Mouse (Mus musculus) left cerebral cortex, adult 18-20 months (tissue): ENCODE results near the gene Taf8. TPM values are rescaled to one million over a fixed set of nuclear protein-coding genes. Genes with fewer than 3 reads are reported as not detected.
A peak's percentile ranks its signal among the peaks of the same experiment; 100 is the strongest.

Source experiments
- DNase-seq, 2 experiments: peaks; one replicate each; pipeline ENCODE4 v3.0.0; 2021 to 2022; ENCODE audit warnings: low spot score in 2 of 2, mixed read lengths in 1 of 2
- total RNA-seq, 2 experiments: library from RNA; stranded (reverse); gene quantifications; 2 replicates each; pipeline ENCODE4 v1.2.3; 2021

The Taf8 gene
- total RNA-seq, 2 experiments from 2014 or later, result 16.8 to 19.1 TPM

DNA sequence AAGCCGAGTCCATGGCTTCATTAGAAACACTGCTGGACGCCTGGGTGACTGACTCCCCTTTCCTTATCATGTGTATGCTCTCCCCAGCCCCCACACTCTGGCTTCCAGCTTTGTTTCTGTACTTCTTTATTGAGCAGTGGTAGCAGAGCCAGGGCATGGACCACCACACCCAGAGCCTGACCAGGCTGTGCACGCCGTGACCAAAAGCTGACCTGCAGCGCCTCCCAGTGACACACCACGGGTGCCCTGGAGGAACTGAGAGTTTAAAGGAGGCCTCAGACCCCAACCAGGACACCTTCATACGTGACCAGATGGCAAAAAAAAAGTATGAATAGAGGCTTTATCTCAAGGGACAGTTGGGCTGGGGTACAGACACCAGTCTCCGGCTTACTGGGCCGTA is 11.3 kb downstream of the Taf8 start:
- DNase-seq, result no peak

DNA sequence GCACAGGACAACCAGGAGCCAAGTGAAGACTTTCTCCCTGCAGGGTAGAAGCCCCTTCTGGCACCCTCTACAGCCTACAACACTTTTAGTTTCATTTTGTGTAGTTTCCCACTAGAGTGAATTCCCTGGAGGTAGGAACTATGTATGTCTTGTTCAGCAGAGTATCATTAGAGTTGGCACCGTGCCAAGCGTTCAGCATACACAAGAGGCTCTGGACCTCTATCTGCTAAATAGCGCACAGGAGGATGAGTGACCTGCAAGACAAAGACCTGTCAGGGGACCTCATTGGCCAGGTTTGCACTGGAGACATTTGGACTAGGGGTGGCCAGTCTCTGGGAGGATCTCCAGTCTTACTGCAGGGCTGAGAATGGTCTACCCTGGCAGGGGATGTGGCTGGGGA is 16.3 kb downstream of the Taf8 start:
- DNase-seq, result no peak

DNA sequence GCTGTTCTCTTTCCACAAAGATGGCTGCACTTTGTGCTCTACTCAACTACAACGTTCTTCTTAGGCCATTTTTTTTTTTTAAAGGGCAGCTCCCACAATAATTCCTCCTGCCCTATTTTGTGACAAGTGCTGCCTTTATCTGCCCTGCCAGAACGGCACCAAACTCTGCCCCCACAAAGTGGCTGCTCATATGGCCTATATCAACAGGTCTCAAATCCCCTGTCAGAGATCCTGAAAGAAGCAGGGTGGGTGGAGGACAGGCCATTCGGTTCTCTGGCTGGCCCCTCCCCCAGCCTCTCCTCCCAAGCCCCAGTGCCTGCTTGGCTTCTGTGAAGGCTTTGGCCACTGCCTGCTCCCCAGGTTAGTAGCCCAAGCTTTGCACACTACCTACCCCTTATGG is 17.1 kb downstream of the Taf8 start:
- DNase-seq, result no peak

DNA sequence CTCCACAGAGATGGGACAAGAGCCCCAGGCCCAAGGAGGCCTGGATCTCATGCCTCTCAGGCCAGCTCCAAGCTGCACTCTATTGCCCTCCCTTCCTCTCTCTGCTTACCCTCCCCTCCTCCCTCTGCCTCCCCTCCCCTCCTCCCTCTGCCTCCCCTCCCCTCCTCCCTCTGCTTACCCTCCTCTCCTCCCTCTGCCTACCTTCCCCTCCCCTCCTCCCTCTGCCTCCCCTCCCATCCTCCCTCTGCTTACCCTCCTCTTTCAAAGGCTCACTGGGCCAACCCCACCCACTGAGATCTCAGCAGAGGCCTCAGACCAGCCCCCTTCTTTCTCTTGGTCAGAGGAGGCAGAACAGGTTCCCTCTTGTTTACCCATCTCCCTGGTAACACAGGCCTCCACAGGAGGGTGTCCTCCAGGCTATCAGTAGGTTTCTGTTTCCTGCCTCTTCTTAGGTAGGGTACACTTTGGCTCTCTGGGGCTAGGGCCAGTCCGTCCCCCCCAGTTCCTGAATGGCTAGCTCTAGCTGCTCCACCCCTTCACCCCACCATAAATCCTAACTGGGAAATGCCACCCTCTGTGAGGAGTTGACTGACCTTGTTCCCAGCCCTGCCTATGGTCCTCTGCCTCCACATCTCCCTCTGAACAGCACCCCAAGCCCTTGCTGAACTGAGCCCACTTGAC is 17.7 kb downstream of the Taf8 start:
- DNase-seq, result no peak

DNA sequence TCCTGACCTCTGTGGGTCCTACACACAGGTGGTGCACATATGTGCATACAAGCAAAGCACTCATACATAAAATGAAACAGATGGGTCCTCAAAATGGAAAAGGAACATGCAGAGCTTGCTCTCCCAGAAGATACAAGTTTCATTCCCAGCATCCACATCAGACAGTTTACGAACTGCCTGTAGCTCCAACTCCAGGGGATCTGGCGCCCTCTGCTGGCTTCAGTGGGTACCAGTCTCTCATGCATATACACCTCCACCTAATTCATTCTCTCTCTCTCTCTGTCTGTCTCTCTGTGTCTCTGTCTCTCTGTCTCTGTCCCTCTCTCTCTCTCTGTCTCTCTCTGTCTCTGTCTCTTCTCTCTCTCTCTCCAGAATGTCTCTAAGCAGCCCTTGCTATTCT is 19.7 kb downstream of the Taf8 start:
- DNase-seq, result peak; percentile 42 to 52

DNA sequence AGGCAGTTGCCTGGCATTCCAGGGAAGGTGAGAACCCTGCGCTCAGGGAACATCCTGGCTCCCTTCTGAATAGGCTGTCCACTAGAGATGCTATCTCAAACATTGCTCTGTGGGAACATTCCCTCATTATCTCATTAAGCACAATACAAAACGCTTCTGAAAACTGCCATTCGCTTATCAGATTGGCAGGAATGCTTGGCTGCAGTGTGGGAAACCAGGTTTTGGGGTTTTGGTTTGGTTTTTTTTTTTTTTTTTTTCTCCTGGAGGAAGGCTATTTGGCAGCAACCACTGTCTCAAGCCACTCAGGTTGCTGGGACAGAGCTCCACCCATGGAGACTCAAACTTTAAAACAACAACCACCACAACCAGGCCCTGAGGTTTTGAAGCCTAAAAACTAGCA is 22.2 kb downstream of the Taf8 start:
- no peak for DNase-seq

DNA sequence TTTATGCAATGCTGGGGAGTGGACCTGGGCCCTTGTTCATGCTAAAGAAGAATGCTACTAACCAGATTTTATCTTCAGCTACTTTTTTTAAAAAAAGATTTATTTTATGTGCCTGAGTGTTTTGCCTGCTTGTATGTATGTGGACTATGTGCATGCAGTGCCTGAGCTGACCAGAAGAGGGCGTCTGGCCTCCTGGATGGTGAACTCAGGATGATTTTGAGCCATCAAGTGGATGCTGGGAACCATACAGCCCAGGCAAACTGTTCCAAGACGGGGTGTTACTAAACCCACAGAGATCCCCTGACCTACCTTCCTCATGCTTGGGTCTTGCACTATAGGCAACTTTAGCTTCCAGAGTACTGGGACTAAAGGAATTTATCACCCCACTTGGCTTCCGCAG is 26.4 kb downstream of the Taf8 start:
- DNase-seq, result no peak

DNA sequence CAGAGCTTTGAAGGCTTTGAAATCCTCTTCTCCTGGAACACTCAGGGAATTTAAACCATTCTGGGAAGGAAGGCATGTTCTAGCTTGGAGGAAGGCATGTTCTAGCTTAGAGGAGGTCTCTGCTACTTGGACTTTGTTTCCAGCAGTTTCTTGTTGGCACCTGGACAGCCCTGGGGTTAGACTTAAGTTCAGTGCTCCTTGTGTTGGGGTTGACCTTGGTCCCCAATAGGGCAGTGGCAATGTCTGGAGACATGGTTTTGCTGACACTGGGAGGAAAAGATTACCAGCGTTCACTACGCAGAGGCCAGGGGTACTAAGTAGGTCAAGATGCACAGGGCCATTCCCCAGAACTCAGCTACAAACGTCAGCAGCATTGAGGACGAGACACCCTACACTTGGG is 26.9 kb downstream of the Taf8 start:
- no peak for DNase-seq

DNA sequence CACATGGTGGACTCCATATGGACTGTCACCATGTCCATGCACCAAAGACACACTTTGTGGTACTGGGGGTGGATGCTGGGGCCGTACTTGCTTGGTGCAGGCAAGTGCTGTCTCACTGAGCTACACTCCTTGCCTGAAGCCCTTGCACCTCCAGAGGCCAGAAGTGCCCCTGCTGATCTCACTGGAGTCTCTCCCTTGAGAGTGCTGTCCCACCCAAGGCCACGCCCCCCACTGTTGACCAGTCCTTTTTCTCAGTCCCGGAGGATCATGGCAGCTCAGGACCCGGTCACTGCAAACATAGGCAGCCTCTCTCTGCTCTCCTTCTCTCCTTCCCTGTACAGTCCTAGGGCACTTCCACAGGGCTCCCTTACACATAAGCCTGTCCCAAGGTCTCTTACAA is 27.8 kb downstream of the Taf8 start:
- no peak for DNase-seq

DNA sequence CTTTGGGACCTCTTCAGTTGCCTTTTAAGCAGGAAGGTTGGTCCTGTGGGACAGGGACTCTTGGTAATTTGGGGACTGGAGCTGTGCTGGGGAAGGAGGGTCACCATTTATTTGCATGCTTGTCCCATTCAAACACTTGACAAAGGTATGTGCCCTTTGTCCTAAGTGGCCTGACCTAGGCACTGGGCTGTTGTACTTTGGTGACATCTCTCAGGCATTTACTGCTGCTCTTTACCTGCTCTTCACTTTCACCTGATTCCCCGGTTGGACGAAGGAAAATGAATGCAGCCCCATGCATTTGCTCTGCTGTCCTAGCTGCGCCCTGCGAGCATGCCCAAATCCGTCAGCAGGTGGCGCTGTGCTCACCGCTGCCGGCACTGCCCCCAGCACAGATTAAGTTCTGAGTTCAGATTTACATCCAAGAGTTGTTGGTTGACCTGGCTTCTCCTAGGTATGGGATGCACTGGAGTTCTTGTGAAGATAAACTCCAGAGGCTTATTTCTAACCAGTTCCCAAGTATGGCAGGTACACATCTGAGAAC is 28.6 kb downstream of the Taf8 start:
- peak; percentile 37 to 54 for DNase-seq

DNA sequence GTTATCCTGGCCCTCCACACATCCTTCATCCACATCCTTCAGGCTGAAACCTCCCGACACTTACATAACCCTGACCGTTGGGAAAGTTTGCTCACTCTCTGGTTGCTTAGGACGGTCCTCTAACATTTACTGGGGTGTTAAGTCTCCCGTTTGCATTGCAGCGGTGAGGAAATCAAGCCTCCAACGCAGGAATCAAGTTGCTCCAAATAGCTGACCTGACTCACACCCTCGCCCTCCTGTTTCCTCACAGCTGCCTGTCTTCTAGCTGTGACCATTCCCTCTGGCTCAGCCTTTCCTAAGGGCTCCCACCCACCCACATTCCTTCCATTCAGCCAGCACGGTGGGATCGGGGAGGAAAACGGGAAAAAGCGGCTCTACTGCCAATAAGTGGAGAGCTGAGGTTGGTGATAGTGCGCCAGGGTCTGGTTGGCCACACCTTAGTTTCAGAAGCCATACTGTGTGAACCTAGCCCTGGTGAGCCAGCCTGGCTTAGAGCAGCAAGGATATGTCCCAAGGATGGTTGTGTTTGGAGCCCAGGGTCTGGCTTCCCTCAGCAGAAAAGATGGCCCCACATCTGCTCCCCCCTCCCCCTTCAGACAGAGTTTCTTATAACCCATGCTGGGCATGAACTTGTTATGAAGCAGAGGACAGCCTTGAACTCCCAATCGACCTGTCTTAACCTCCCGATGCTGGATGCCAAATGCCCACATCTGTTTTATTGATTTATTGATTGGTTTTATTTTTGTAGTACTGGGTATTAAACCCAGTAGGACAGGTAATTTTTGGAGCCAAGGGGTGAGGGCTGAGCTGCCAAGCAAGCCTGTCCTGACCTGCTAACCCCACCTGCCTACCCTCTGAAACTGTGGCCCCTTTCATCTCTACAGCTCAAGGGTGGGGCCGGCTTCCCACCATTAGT is 29.4 kb downstream of the Taf8 start:
- DNase-seq, result peak in 1 of 2 experiments; percentile 14

DNA sequence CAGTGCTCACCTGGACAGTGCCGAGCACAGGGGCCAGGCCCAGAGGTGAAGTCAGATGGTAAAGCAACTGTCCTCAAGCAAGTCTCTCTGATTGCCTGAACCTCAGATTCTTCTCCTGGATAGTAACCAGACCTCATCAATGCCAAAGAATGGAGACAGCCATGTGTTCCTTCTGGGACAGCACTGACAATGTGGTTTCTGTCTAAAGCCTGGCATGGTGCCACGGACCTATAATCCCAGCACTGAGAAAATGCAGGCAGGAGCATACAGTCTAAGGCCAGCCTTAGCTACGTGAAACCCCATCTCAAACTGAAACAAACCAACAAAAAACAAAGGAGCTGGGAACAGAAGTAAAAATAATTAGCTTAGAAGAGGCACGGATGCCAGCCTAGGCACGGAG is 31.4 kb downstream of the Taf8 start:
- DNase-seq, result no peak

DNA sequence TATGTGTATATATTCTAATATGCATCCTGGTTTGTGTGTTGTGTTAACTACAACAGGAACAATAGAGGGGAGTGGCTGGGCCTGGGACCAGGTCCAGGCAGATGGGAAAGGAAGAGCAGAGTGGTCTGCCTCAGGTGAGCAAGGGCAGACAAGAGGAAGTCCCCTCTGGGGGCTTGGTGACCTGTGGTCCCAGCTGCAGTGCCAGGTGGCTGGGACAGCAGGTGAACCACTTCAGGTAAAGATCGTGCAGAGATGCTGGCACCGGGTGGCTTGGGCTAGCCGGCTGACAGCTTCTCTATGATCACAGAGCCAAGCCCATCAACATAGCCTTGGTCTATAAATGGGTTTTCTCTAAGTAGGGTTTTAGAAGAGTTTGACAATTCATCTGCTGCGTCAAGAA is 32.0 kb downstream of the Taf8 start:
- no peak for DNase-seq

DNA sequence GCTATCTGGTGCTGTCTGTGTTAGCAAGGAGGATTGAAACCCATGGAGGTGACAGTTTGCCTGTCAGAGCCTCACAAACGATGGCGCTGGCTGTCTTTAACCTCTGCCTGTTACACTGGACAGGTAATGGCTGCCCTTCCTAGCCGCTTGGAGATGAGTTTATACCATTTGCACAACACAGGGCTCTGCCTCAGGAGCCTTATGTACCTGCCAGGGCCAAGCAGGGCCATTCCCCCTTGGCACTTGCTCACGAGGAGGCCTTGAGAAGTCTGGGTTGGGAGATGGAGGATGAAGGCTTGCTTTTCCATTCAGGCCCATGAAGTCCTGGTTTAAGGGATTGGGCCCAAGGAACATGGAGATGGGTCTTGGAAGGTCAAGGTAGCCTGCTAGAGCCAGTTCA is 32.5 kb downstream of the Taf8 start:
- DNase-seq, result no peak

DNA sequence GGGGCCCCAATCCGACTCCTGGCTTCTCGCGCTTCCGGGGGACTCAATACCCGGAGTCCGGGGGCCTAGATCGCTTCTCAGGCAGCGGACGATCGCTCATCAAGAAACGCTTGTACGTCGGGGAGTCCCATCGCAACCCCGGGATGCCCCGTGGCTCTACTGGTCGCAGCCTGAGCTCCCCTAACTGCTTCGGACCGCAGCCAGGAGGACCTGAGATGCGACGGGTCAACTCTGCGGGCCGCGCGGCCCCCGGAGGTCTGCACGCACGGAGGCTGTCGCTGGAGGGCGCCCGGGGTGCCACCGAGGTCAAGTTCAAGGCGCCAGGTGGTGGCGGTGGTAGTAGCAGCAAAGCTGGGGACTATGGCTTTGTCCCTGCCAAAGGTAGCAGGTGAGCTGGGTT is 33.6 kb downstream of the Taf8 start:
- no peak for DNase-seq

DNA sequence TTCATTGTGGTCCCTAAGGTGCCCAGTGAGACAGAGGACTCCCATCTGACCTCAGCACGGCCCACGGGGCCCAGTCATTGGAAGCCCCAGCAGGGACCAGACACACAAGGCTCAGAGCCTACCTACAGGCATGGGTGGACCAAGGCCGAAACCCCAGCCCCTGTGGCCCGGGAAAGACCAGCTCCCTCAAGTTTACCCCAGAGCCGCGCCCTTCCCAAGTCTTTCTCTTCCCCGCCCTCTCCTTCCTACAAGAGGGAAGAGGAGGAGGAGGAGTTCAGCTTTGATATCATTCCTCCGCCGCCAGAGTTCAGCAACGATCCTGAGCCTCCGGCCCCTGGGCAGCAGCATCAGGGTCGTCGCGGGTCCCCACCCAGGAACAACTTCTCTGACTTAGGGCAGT is 34.0 kb downstream of the Taf8 start:
- DNase-seq, result no peak

DNA sequence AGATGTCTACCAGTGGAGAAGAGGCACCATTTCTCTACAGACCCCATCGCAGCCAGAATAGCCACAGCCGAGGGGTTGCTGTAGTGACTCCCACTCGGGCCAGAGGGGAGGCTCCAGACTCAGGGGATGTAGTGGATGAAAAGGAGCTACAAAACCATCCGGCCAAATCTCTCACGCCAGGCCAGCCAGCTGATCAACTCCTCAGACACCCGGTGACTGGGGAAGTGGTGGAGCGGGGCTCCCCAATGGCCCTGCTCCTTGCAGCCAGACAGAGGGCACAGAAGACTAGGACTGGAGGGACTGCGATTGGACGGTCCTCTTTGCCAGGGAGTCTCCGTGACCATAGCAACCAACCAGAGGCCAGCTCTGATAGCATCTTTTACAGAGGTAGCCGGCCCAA is 34.4 kb downstream of the Taf8 start:
- no peak for DNase-seq

DNA sequence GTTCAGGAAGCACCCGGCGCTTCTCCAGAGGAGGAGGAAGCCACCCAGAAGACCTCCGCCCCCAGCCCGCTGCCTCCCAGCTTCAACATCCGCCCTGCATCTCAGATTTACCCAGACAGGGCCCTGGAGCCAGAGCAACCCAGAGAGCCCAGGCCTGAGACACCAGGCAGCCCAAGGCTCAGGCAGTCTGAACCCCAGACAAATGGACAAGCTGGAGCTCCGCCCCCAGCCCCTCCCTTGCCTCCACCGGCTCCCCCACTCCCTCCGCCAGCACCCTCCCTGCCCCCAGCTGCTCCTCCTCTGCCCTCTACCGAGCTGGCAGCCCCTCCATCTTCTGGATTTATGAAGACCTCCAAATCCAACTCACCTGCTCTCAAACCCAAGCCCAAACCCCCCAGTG is 35.8 kb downstream of the Taf8 start:
- no peak for DNase-seq

DNA sequence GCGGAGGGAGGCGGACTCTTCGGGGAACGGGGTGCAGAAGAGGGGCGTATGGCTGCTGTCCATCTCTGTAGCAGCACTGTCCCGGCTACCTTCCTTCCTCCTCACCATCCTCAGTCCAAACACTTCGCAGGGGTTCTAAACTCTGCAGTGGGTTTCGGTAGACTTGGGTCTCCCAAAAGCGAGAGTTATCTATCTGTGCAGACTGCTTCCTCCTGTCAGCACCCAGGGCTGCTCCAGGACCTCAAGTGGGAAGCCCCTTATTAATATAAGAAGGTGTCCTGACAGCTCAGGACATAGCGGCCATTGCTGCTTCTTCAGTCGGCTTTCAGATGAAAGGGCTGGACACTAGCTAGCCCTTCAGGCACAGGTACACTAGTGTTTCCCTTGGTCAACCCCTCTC is 37.1 kb downstream of the Taf8 start:
- DNase-seq, result no peak

DNA sequence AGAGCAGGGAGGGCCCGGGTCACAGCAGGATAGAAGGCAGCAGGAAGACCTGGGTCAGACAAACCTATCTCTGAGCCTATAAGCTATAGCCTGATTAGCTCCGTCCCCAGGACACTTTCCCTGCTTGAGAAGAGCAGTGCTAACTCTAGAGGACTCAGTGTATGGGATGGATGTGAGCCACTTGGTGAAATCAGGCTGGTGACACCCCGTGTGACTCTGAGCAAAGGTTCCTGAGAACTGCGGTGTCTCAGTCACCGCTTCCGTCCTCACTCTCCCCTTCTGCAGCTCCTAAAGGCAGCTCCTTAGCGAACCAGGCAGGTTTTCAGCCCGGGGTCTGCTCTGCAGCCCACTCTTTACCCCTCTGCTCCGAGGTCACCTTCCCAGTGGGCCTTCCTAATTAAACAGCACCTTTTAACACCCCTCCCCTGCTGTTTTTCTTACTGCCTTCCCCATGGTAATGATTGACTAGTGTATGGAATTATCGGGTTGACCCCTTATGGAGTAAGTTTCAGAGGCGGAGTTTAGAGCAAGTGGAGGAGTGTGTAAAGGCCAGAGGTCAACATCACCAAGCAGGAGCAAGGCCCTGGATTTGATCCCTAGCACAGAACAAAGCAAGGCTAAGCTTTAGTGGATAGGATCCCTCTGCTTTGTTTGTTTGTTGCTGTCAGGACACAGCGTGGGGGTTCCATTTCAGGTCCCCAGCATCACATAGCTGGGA is 37.7 kb downstream of the Taf8 start:
- DNase-seq, result no peak

DNA sequence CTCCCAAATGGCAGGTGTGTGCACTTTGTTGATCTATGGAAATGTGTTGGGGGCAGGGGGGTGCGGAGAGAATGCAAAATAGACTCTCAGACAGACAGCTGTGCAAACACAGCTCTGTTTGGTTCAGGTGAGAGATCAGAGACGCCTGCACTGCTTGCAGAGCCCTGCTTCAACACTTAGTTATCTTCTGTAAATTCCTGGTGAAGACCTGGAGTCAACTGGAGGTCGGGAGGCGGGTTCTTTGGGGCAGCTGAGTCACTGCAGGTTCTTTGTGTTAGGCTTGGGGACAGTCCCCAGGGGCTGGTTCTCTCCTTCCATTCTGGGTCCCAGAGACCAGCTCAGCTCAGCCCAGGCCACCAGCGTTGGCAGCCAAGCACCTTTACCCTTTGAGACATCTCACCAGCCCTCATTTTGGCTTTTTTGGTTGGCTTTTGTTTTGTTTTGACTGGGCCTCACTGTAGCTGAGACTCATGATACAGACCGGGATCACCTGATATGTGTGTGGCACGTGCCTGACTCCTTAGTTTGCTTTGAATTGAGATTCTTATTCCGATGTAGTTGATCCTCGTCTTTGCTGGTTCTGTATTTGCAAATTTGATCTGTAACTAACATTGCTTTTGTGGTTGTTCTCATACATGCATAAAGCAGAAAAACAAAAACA is 39.2 kb downstream of the Taf8 start:
- no peak for DNase-seq
